Mouse (Mus musculus) splenic B cell, adult 2 months (primary cell): ENCODE data around the gene Znhit6.

ENCODE experiments used
- DNase-seq: peaks from one replicate; pipeline ENCODE4 v3.0.0-alpha.2; 2011; ENCODE audit warnings: low read depth, low spot score
- H3K27me3 ChIP-seq: 2 replicates; pipeline ENCODE4 v1.6.1; 2012; ENCODE audit warnings: mild to moderate bottlenecking, low read length, moderate library complexity, mixed read lengths; ENCODE audit not compliant: control insufficient read depth, poor library complexity, insufficient read depth, severe bottlenecking
- H3K36me3 ChIP-seq: 2 replicates; pipeline ENCODE4 v1.6.1; 2012; ENCODE audit warnings: mild to moderate bottlenecking, low read length, moderate library complexity, mixed read lengths; ENCODE audit not compliant: control insufficient read depth, poor library complexity, insufficient read depth, severe bottlenecking

Gene Znhit6

DNA sequence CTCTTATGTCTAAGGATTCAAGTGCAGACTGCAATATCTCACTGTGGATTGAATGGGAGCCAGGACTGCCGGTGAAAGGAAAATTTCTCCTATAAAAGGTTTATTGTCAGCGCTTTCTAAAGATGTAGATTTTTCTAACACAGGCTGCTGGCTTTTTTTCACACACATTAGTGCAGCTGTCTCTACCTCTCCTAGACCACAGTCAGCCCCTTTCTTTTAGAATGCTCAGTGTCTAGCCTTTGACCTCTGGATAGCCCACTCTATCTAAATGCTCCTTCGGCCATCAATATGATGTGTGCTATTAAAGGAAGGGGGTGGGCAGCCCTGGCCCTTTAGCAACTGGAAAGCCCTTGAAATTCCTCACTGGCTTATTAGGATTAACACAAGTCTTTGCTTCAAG, 70.0 kb downstream of the Znhit6 start:
- H3K36me3 ChIP-seq = no peaks in the 10 kb centered on the region
- no peaks in the 10 kb centered on the region for H3K27me3 ChIP-seq
- no peak for DNase-seq

DNA sequence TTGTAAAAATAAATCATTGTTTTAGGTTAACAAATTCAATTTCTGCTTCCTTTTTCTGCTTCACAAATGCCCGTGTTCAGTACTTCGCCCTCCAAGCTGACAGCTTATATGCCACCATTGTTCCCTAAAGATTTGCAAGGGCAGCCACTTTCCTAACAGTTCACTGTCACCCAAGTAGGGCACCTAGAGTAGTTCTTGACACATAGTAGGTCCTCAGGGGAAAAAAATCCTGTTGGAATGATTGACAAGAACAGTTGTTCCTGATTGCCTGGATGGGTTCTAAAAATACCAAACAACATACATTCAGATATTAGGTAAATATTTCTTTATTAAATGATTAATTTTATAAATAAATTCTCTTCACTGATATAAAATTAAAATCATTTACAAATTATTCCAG, 70.7 kb downstream of the Znhit6 start:
- H3K27me3 ChIP-seq = no peaks in the 10 kb centered on the region
- no peak for DNase-seq
- H3K36me3 ChIP-seq = no peaks in the 10 kb centered on the region

GRCm38 (mm10) chr3:145647416-145647815, 71.4 kb downstream of the Znhit6 start:
- DNase-seq = no peak
- H3K27me3 ChIP-seq = no peaks in the 10 kb centered on the region
- H3K36me3 ChIP-seq = no peaks in the 10 kb centered on the region

GRCm38 (mm10) chr3:145648097-145648931, 72.3 kb downstream of the Znhit6 start:
- Histone ChIP-seq H3K27me3 (no peaks in the 10 kb centered on the region), H3K36me3 (no peaks in the 10 kb centered on the region)
- no peak for DNase-seq

DNA sequence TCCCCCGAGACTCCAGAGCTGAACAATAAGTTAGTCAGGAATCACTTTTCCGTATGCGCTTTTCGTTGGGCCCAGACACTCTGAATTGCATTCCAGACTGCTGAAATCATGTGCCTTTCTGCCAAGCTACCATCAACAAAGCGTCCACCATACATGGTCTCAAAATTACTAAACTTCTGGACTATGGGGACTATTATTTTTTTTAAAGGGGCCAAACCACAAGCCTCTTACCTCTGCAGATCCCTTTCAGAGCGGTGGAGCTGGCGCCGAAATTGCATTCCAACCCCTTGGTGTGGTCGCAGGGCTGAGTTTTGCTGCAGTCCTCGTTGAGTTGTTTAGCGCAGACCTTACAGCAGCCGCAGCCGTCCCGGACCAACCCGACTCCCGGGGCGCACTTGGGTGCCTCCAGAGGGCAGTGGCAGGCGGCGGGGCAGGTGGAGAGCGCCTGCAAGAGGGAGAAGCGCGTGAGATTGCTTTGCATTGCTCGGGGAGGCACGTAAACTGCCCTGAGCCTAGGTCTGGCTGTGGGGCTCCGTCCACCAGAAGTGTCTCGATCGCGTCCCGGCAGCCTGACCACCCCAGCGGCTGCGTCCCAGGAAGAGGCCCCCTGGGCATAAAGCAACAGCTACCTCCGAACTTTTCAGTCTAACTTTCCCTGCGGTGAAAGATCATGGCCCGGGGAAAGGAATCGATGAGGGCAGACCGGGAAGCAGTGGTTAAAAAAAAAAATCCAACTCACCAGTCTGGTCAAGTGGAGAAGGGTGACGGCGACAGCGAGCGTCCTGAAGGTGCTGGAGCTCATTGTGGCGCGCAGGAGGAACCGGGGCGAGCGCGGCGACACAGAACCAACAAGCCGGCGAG, 73.2 kb downstream of the Znhit6 start:
- DNase-seq = no peak
- Histone ChIP-seq H3K27me3 (no peaks in the 10 kb centered on the region), H3K36me3 (no peaks in the 10 kb centered on the region)

GRCm38 (mm10) chr3:145649852-145650202, 73.8 kb downstream of the Znhit6 start, which contains the start of gene Ccn1:
Gene Ccn1, minus strand, starts transcription at chr3:145649981.
- no peaks in the 10 kb centered on the region for H3K36me3 ChIP-seq
- DNase-seq = no peak
- H3K27me3 ChIP-seq = no peaks in the 10 kb centered on the region

- DNase-seq = no peak
- Histone ChIP-seq H3K27me3 (no peaks in the 10 kb centered on the region), H3K36me3 (no peaks in the 10 kb centered on the region)
These were observed 74.5 kb downstream of the Znhit6 start for GRCm38 (mm10) chr3:145650298-145651011.

DNA sequence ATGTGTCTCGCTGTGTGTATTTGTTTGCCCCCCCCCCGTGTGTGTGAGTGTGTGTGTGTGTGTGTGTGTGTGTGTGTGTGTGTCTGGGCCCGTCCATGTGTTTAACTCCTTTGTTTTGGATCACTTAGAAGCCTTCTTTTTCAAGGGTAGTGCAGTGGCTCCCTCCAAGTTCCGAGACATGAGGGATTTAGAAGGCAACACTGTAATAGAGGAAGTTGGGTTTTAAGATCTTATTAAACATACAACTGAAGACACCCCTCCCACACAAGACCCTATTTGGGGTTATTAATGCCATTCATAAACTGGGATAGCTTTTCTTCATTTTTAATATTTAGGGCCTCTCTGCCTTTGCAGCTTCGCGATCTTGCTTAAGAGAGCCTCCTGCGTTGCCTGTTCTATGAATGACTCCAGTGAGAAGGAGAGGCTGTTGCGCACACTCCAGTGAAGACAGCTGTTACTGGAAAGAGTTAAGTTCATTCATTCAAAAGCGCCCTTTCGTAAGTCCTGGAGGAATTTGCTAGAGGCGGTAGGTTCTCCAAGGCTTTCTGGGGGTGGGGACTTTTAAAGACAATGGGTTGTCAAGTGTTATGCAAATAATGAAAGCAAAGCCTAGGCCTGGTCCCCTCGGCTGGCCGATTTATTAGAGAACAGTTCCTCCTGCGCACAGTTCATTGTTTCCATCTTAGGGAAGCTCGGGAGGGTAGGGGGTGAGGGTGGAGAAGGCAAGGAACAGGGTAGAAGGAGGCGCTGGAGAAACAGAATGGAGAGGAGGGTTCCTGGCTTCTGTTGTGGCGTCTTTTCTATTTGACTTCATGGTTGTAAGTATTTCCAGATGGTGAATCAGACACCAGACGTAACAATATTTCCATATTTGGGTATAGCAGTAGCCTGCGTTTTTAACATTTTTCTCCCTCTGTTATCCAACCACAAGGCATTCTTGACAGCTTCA, 75.3 kb downstream of the Znhit6 start:
- no peak for DNase-seq
- H3K27me3 ChIP-seq = no peaks in the 10 kb centered on the region
- H3K36me3 ChIP-seq = no peaks in the 10 kb centered on the region

GRCm38 (mm10) chr3:145651978-145652321, 75.9 kb downstream of the Znhit6 start:
- H3K36me3 ChIP-seq = no peaks in the 10 kb centered on the region
- H3K27me3 ChIP-seq = no peaks in the 10 kb centered on the region
- no peak for DNase-seq

DNA sequence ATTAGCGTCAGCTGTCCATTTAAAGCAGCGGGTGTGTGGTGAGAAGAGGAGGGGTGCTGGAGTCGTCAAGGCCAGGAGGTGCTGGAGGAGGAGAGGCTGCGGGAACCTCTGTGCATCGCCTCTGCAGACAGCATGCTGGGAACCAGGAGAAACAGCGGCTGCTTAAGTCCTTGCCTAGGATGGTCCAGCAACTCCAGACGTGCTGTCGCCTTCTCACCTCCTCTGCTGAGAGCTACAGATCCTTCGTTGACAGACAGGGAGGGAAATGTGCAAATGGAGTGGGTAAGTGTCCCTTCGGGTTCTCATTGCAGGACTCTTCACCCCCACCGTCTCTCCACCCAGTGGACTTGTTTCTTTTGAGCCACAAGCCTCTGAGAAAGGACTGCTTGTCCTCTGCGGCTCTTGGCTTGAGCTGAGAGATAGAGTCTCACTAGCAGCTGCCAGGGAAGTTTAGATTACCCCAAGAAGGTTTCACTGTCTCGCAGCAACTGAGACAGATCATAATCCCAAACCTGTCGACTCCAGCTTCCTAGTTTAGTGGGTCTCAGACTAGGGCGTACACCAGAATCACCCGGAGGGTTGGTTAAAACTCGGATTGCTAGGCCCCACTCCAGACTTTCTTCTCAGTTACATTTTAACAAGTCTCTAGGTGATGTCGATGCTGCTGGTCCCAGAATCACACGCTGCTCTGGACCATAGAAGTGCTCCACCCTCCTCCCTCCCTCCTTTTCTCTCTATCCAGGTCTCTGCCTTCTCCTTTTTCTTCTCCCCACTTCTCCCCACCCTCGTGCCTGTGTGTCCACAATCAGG, 76.5 kb downstream of the Znhit6 start:
- Histone ChIP-seq H3K27me3 (no peaks in the 10 kb centered on the region), H3K36me3 (no peaks in the 10 kb centered on the region)
- DNase-seq = no peak

- Histone ChIP-seq H3K27me3 (no peaks in the 10 kb centered on the region), H3K36me3 (no peaks in the 10 kb centered on the region)
- DNase-seq = no peak
These were observed 77.4 kb downstream of the Znhit6 start for GRCm38 (mm10) chr3:145653191-145653940.

DNA sequence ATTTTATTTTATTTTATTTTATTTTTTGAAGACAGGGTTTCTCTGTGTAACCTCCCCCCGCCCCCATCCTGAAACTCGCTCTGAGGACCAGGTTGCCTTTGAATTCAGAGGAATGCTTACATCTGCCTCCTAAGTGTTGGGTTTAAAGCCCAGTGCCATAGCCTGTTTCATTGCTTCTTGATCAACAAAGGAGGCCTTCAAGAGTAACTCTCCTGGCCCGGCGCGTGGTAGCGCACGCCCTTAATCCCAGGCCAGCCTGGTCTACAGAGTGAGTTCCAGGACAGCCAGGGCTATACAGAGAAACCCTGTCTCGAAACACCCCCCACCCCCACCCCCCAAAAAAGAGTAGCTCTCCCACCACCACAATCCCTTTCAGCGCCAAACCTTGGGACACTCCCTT, 78.0 kb downstream of the Znhit6 start:
- DNase-seq = no peak

More for the DNA sequence above, 78.0 kb downstream of the Znhit6 start:
- no peaks in the 10 kb centered on the region for H3K27me3 ChIP-seq
- no peaks in the 10 kb centered on the region for H3K36me3 ChIP-seq
